Mouse (Mus musculus) layer of hippocampus, postnatal 14 days (tissue): ENCODE measurements around the gene Sp140. TPM values are rescaled to one million over a fixed set of nuclear protein-coding genes. Genes with fewer than 3 reads are reported as not detected.
"Not testable (repeated sequence)": the region's sequence is repeated elsewhere in the genome, so short reads cannot be mapped to it uniquely, and the experiment has no call there.

Experiments used
- DNase-seq, 2 experiments: peaks; one replicate each; pipeline ENCODE4 v3.0.0; 2021 to 2022; ENCODE audit warnings: low spot score in 2 of 2, mixed read lengths in 1 of 2
- total RNA-seq, 2 experiments: library from RNA; stranded (reverse); gene quantifications; 2 replicates each; pipeline ENCODE4 v1.2.3; 2021

Gene Sp140
- total RNA-seq, 2 experiments from 2014 or later, result 0.60 to 0.65 TPM

DNA sequence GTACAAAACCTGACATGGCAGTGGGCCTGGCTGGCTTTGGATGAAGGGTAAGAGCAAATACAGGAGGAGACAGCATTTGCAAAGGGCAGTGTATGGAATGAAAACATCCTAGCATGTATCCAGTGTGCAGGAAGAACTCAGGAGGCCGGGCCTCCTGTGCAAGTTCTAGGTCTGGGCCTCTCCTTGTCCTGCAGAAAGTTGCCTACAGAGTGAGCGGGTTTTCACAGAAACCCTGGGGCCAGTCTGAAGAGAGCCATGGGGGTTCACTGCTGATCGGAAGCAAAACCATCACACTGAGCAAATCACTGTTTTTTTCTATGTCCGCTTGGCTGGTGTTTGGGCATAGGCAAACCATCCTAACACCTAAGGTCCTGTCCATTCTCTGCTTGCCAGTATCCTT, 38.0 kb downstream of the Sp140 start:
- DNase-seq, result not testable (repeated sequence)

DNA sequence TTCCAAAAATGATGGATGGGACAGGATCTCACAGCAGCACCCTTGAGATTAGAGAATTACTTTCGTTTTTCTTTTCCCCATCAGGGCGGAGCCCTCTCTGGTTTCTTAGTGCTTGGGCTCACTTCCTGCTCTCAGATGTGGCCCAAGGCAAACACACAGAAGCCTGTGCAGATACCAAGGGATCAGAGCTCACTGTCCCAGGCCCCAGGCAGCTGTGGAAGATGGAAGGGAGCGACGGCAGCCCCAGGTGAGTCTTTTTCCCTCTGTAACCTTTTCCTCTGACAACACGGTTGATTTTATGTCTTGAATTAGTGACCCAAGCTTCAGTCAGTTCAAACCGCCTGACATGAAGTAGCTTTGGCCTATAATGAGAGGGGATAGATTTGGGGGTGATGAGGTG, 49.7 kb downstream of the Sp140 start, which contains the start of gene Sp100:
Gene Sp100, plus strand, starts transcription at position 108 of the 400 bp plus-strand sequence.
- DNase-seq, result not testable (repeated sequence)

DNA sequence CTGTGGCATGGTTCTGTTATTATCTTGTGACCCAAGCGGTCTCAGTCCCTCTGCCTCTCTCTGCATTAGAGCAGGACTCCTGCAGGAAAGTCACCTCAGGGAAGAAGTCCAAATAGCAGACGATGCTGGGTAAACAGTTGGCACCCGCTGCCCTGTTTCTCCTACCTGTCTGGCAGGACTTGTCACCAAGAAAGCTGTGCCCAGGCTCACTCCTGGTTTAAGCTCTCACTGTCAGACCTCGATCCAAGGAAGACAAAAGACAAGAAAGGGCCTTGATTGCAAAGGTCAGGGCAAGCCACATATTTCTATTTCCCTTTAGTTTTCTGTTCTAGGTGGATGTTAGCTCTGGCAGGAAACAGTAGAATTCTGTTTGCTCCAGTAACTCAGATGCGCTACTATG, 50.3 kb downstream of the Sp140 start:
- not testable (repeated sequence) for DNase-seq

DNA sequence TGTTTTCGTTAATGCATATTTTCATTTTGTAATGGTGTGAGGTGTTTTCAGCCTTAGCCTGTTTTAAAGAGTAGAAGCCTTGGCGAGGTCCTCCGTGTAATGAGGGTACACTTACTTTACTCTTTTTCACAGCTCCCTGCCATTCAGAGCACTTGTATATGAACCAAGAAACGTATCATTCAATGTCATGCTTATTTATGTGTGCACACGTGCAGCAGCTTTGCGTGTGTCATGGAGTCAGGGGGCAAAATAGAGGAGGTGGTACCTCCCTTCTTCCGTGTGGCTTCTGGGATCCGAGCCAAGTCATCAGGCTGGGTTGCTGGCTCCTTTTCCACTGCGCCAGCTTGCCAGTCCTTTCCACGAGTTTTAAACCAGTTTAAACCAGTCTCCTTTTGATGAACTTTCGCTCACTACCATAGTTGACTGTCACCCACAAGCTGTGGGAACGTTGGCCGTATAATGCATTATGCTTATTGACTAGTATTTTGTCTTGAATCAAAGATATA, 51.6 kb downstream of the Sp140 start:
- DNase-seq, result peak; percentile 34 to 36

DNA sequence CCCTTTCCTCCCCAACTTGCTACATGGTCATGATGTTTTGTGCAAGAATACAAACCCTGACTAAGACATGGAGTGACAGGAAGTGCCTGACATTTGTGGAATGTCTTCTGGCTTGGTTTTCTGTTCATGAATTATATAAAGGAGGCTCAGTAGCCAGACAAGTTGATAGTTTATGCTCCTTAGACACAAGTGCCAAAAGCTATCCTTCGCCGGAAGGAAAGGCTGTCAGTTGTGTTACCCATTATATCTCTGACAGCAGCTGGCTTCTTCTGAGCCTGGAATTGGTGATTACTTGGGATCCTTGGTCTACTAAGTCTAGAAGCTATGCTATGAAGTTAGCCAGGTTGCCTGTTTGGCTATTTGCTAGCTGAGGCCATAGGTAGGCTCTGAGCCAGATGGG, 57.0 kb downstream of the Sp140 start:
- DNase-seq, result not testable (repeated sequence)

DNA sequence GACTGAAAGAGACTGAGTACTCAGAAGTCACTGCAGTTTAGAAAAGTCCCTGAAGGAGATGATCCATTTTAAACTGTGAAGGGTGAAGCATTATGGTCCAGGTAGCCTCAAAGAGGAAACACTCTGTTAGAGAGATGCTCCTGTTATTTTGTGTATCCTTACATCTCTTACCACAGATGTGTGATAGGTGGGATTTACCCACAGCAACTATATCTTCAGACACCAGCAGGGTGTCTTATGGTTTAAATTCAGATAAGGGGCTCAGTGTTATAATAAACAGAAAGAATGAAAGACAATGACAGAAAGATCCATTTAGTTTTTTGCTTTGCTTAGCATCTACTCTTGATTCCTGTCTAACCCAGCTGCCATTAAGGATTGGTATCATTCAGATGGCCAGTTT, 64.1 kb downstream of the Sp140 start:
- DNase-seq, result no peak

DNA sequence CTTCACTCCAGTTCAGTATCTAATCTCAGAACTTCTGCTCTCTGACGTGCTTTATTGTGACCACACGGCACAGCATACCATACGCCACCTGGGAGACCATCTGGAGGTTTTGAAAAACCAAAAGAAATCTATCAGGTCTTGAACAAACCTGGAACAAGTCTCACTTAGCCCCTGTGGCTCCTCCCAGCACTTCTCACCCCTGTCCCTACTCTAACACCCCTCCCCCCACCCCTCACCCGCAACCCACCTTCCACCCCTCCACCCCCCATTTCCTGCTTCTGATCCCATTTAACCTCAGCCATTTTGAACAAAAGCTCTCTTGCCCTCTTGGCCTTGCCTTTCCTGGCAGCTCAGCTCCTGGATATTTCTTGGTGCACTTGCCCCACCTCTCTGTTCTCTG, 80.0 kb downstream of the Sp140 start:
- DNase-seq, result no peak

DNA sequence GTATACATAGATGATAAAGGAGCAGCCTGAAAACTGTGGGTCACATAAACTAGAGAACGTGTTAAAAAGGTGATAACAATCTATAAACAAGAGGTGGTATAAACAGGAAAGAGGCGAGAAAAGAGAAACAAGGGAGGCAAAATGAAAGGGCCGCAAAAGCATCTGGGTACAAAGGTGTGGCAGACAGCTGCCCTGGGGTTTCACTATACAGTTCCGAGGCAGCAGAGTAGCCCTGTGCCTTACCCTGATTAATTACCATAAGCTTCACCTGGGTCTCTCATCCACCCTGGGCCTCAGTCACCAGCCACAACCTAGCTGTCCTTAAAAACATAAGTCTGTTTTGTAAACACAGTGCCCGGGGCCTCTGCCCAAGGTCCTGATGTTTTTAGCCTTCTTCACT, 86.5 kb downstream of the Sp140 start:
- DNase-seq, result no peak

DNA sequence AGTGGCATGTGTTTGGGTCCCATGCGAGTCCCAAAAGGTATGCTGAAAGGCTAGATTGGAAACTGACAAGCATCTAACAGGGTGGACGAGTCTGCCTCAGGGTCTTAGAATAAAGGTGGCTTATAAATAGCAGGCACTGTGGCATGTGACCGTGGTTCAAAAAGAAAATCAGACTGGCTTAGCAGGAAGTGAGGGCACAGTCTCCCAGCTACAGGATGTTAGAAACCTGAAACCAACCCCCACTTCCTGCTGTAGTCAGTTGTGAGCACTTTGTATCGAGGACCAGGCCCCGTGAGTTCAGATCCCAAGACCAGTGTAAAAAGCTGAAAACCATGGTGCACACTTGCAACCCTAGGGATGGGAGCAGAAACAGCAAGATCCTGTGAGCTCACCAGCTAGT, 87.2 kb downstream of the Sp140 start:
- no peak for DNase-seq

DNA sequence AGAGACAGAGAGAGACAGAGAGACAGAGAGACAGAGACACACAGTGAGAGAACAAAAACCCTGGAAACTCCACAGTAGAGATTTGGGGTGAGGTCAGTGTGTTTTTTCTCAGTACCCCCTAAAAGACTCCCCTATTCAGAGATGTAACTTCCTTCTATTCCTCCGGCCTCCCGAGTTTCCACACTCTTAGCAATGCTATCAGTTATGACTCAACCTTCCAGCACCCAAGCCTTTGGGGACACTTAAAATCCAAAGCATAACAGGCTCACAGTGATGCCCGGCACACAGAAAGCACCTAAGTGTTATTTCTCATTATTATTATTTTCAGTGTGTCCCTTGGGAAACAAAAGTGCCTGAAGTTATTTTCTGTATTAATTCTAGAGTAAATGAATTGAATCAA, 90.4 kb downstream of the Sp140 start:
- DNase-seq, result no peak

DNA sequence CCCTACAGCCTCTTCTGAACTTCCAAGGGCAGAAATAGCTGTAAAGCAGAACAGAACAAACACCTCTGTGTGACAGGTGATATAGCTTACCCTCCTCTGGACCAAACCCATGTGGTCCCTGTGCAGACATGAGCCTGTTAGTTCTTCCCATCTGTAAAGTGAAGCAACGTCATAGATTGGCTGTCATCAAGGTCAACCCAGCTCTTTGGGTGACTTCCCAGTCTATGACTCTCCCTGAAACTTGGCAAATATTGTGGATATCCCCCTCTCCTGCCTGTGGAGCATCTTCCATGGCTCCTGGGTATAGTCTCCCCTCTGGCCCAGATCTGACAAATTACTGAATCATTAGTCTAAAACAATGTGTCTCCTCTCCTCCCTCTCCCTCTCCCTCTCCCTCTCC, 92.1 kb downstream of the Sp140 start:
- no peak for DNase-seq

DNA sequence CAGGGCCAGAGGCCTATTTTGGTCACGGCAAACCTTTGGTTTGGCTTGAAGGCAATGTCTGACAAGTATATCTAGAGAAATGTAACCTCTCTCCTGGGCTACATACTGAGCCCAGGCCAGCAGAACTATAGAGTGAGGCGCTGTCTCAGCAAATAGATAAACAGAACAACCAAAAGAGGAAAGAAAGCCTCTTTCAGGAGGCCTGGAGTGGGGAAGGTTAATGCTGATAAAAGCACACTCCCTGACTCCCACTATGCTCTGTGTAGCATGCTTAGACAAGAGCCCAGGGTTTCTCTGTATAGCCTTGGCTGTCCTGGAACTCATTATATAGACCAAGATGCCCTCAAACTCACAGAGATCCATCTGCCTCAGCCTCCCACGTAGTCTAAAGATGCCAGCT, 93.1 kb downstream of the Sp140 start:
- DNase-seq, result no peak

Other genes starting within 250 kb of the Sp140 start
- not detected for gene G530012D18Rik, start 24.7 kb upstream of the Sp140 start, total RNA-seq
- gene Sp110, start 1.6 kb upstream of the Sp140 start, total RNA-seq, result 1 to 10 TPM in 1 of 2 experiments, under 1 TPM in 1; 0.38 to 1.8 TPM
- gene Sp100, start 49.6 kb downstream of the Sp140 start, total RNA-seq, result under 1 TPM; 0.43 to 0.44 TPM
- under 1 TPM in 1 of 2 experiments, not detected in 1; 0.36 TPM for gene A630001G21Rik, start 178.3 kb downstream of the Sp140 start, total RNA-seq
- 100 to 1,000 TPM; 126 to 129 TPM for gene Cab39, start 193.1 kb downstream of the Sp140 start, total RNA-seq